Mouse (Mus musculus) CH12.LX (cell line): ENCODE results near the gene Plekhm3. TPM values are rescaled to one million over a fixed set of nuclear protein-coding genes. Genes with fewer than 3 reads are reported as not detected.

Experiments
- DNase-seq: peaks from one replicate; pipeline ENCODE4 v3.0.0-alpha.2; 2013; ENCODE audit errors: extremely low read depth
- H3K27ac ChIP-seq: 2 replicates; pipeline ENCODE4 v1.5.1; 2012; ENCODE audit warnings: low read depth, mild to moderate bottlenecking, control low read depth, moderate library complexity; ENCODE audit not compliant: insufficient read depth
- H3K27me3 ChIP-seq: replicated peaks from 2 replicates; pipeline ENCODE3; 2012; ENCODE audit warnings: inconsistent platforms
- H3K36me3 ChIP-seq, 2 experiments: replicated peaks in 1 of 2; 2 replicates each; pipeline versions ENCODE3 to v1.6.1; 2012; ENCODE audit warnings: inconsistent platforms in 1 of 2, low read length in 1 of 2, mild to moderate bottlenecking in 1 of 2, mixed read lengths in 1 of 2, moderate library complexity in 1 of 2; ENCODE audit not compliant: control insufficient read depth in 1 of 2, insufficient read depth in 1 of 2
- H3K4me1 ChIP-seq, 2 experiments: 2 replicates each; pipeline ENCODE4 v1.6.1; 2012; ENCODE audit warnings: inconsistent platforms in 1 of 2, moderate library complexity in 1 of 2; ENCODE audit not compliant: insufficient read depth in 2 of 2, control insufficient read depth in 1 of 2
- H3K4me2 ChIP-seq: 2 replicates; pipeline ENCODE4 v1.6.1; 2012; ENCODE audit warnings: low read depth, mild to moderate bottlenecking, control low read depth; ENCODE audit not compliant: poor library complexity, insufficient read depth, severe bottlenecking
- H3K4me3 ChIP-seq, 3 experiments: fragments of 150-350 bp in 1 of 3; sonication (generic) in 1 of 3; replicated peaks in 1 of 3; 2 replicates each; pipeline versions ENCODE3 to v1.5.1; 2011 to 2012; ENCODE audit warnings: low read depth in 2 of 3, low read length in 2 of 3, mild to moderate bottlenecking in 2 of 3, moderate library complexity in 2 of 3, control low read depth in 1 of 3, improper control_type of control experiment in 1 of 3, inconsistent platforms in 1 of 3, mixed read lengths in 1 of 3; ENCODE audit not compliant: poor library complexity in 1 of 3
- H3K79me2 ChIP-seq: replicated peaks from 2 replicates; pipeline ENCODE4 v1.6.1; 2012; ENCODE audit warnings: mild to moderate bottlenecking, moderate library complexity; ENCODE audit not compliant: control insufficient read depth, poor library complexity, insufficient read depth, severe bottlenecking; ENCODE audit errors: extremely low read depth
- H3K9ac ChIP-seq: 2 replicates; pipeline ENCODE4 v1.6.1; 2012; ENCODE audit warnings: low read depth, mild to moderate bottlenecking, control low read depth, moderate library complexity; ENCODE audit not compliant: insufficient read depth
- H3K9me3 ChIP-seq: replicated peaks from 2 replicates; pipeline ENCODE3; 2012; ENCODE audit warnings: low read length, inconsistent platforms, mixed read lengths
- BHLHE40 ChIP-seq: IDR thresholded peaks from 2 replicates; pipeline ENCODE4 v1.6.1; 2011; ENCODE audit warnings: mild to moderate bottlenecking, low read depth, low read length, improper control_type of control experiment
- CHD1 ChIP-seq: IDR thresholded peaks from 2 replicates; pipeline ENCODE4 v1.6.1; 2012; ENCODE audit warnings: low read depth, low read length, improper control_type of control experiment, inconsistent platforms
- CTCF ChIP-seq, 2 experiments: IDR thresholded peaks in 1 of 2; conservative IDR thresholded peaks in 1 of 2; 2 replicates each; pipeline ENCODE4 v1.5.1; 2011 to 2012; ENCODE audit warnings: low read depth in 2 of 2, low read length in 2 of 2, improper control_type of control experiment in 1 of 2, inconsistent platforms in 1 of 2, mild to moderate bottlenecking in 1 of 2, moderate library complexity in 1 of 2
- ELF1 ChIP-seq: IDR thresholded peaks from 2 replicates; pipeline ENCODE4 v1.6.1; 2014; ENCODE audit warnings: low read depth, mild to moderate bottlenecking, inconsistent platforms, low read length, improper control_type of control experiment
- ETS1 ChIP-seq: conservative IDR thresholded peaks from 2 replicates; pipeline ENCODE4 v1.6.1; 2012; ENCODE audit warnings: low read depth, mild to moderate bottlenecking, inconsistent platforms, low read length, improper control_type of control experiment, moderate library complexity
- JUND ChIP-seq: conservative IDR thresholded peaks from 2 replicates; pipeline ENCODE4 v1.6.1; 2011; ENCODE audit warnings: low read depth, low read length, improper control_type of control experiment
- KAT2A ChIP-seq: IDR thresholded peaks from 2 replicates; pipeline ENCODE4 v1.6.1; 2012; ENCODE audit warnings: low read length, improper control_type of control experiment, inconsistent platforms; ENCODE audit not compliant: insufficient replicate concordance
- MAFK ChIP-seq: IDR thresholded peaks from 2 replicates; pipeline ENCODE4 v1.6.1; 2011; ENCODE audit warnings: low read length, improper control_type of control experiment; ENCODE audit not compliant: insufficient replicate concordance
- MAX ChIP-seq: IDR thresholded peaks from 2 replicates; pipeline ENCODE4 v1.6.1; 2011; ENCODE audit warnings: low read length, improper control_type of control experiment
- MEF2A ChIP-seq: IDR thresholded peaks from 2 replicates; pipeline ENCODE4 v1.6.1; 2014; ENCODE audit warnings: low read depth, mild to moderate bottlenecking, inconsistent platforms, low read length, improper control_type of control experiment, borderline replicate concordance
- MYC ChIP-seq: IDR thresholded peaks from 2 replicates; pipeline ENCODE4 v1.6.1; 2011; ENCODE audit warnings: low read depth, mild to moderate bottlenecking, improper control_type of control experiment, low read length
- NRF1 ChIP-seq: IDR thresholded peaks from 2 replicates; pipeline ENCODE4 v1.6.1; 2014; ENCODE audit warnings: low read depth, mild to moderate bottlenecking, inconsistent platforms, low read length, improper control_type of control experiment, moderate library complexity
- PAX5 ChIP-seq: IDR thresholded peaks from 2 replicates; pipeline ENCODE4 v1.6.1; 2012; ENCODE audit warnings: low read length, inconsistent platforms, mixed read lengths
- POLR2AphosphoS2 ChIP-seq: IDR thresholded peaks from 2 replicates; pipeline ENCODE4 v1.6.1; 2011; ENCODE audit warnings: low read depth, low read length, improper control_type of control experiment
- RCOR1 ChIP-seq: conservative IDR thresholded peaks from 2 replicates; pipeline ENCODE4 v1.6.1; 2012; ENCODE audit warnings: low read depth, mild to moderate bottlenecking, inconsistent platforms, low read length, improper control_type of control experiment
- SIN3A ChIP-seq: IDR thresholded peaks from 2 replicates; pipeline ENCODE4 v1.6.1; 2012; ENCODE audit warnings: low read length, improper control_type of control experiment, inconsistent platforms
- TBP ChIP-seq: conservative IDR thresholded peaks from 2 replicates; pipeline ENCODE4 v1.6.1; 2011; ENCODE audit warnings: low read depth, low read length, improper control_type of control experiment
- TCF12 ChIP-seq: IDR thresholded peaks from 2 replicates; pipeline ENCODE4 v1.6.1; 2014; ENCODE audit warnings: low read depth, mild to moderate bottlenecking, inconsistent platforms, low read length, improper control_type of control experiment
- ZKSCAN1 ChIP-seq: IDR thresholded peaks from 2 replicates; pipeline ENCODE4 v1.6.1; 2012; ENCODE audit warnings: low read depth, inconsistent platforms, low read length, improper control_type of control experiment, borderline replicate concordance
- ZMIZ1 ChIP-seq: IDR thresholded peaks from 2 replicates; pipeline ENCODE4 v1.6.1; 2012; ENCODE audit warnings: low read depth, mild to moderate bottlenecking, inconsistent platforms, low read length, improper control_type of control experiment
- ZNF384 ChIP-seq: IDR thresholded peaks from 2 replicates; pipeline ENCODE4 v1.6.1; 2012; ENCODE audit warnings: low read depth, low read length, improper control_type of control experiment, inconsistent platforms
- dilution Hi-C: fragments of 300-500 bp; cut with MboI; formaldehyde crosslinking; loops from 2 replicates; pipeline ENCODE4 v1.14.3; 2020; ENCODE audit warnings: low sequenced_read_pairs; ENCODE audit not compliant: extremely low pct_unique_long_range_greater_than_20kb, extremely low pct_ligation_motif_present
- in situ Hi-C: fragments of 300-500 bp; cut with MboI; formaldehyde crosslinking; loops from 3 replicates; pipeline ENCODE4 v1.14.3; 2019; ENCODE audit warnings: low sequenced_read_pairs, low pct_ligation_motif_present, low pct_unique_long_range_greater_than_20kb, mixed read lengths
- polyA plus RNA-seq: library from polyadenylated mRNA; unstranded; fragments of >175 nt; gene quantifications from 2 replicates; pipeline ENCODE4 v1.2.1, GENCODE M21; 2012; ENCODE audit warnings: low read depth; ENCODE audit not compliant: insufficient read length
- total RNA-seq, 2 experiments: library from RNA; depleted of rRNA; stranded (reverse); fragments of 300-350 nt in 1 of 2; fragments of >200 nt in 1 of 2; gene quantifications; 2 replicates each; pipeline ENCODE4 v1.2.3; 2012 to 2014

Gene Plekhm3
- total and polyA plus RNA-seq, 3 experiments, result 9.9 to 14.1 (median 13.0) TPM

DNA sequence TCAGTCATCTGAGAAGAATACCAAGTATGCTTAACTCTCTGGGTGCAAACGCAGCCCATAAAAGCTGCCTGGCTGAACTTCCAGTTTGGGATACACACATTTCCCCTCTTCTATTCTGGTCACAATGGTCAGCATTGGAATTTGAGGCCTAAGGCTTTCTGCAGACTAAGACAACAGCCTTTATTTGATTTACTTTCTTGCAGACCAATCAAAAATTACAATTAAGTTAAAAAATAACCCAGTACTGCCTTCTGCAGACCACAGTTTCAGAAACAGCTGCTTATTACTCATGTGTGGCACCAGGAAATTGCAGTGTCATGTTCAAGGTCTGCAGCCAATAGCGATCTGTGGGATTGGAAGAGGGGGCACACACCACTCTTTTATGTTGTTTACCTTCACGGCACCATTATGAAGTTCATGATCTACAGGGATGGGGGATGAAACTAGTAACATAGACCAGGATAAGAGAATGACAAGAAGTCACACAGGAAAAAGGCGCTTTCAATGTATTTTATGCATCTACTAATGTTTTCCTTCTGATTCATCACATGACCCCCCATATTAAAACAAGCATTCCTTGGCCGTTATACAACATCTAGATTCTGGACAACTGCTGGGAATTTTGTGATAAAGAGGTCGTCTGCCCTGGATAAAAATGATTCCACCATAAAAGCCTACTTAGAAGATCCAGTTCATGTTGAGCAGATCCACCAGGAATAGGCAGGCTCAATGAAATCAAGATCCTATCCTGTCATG, 130.1 kb downstream of the Plekhm3 start:
- TF ChIP-seq TCF12 (no peak), MEF2A (no peak)
- peaks cover 0 to 11% of the 10 kb centered on the region in 2 experiments; a peak in 2 of 4 replicates for H3K4me1 ChIP-seq
- H3K4me2 ChIP-seq, result no peak overlapping the region
- H3K27ac ChIP-seq, result no peak overlapping the region
- no peaks in the 10 kb centered on the region for H3K27me3 ChIP-seq
- H3K36me3 ChIP-seq, result peaks cover 3 to 53% of the 10 kb centered on the region in 2 experiments
- H3K9me3 ChIP-seq, result no peaks in the 10 kb centered on the region
- H3K9ac ChIP-seq, result no peak overlapping the region
- dilution Hi-C loops, result no loop called here
- in situ Hi-C loops, result no loop called here
- DNase-seq, result no peak
- H3K79me2 ChIP-seq, result no peaks in the 10 kb centered on the region
- no peak overlapping the region for H3K4me3 ChIP-seq

- Histone ChIP-seq H3K9ac (no peak overlapping the region), H3K27ac (no peak overlapping the region), H3K36me3 (peaks cover 13 to 57% of the 10 kb centered on the region in 2 experiments), H3K27me3 (no peaks in the 10 kb centered on the region), H3K4me1 (peaks cover 0 to 11% of the 10 kb centered on the region in 2 experiments; a peak in 2 of 4 replicates)
- no peak for DNase-seq
- TF ChIP-seq ELF1 (no peak), TBP (no peak), POLR2AphosphoS2 (no peak), ETS1 (no peak), PAX5 (no peak), RCOR1 (no peak), MYC (no peak), KAT2A (no peak), JUND (no peak), CHD1 (no peak), MAFK (no peak), ZNF384 (no peak), TCF12 (no peak), ZKSCAN1 (no peak), MAX (no peak), CTCF (conservative IDR thresholded peaks at IDR 0.05 in 1 of 2, IDR thresholded peaks at IDR 0.05 in 1 of 2; ENCODE audit: low read depth in 2 of 2, low read length in 2 of 2) (no peak), ZMIZ1 (no peak), BHLHE40 (no peak), NRF1 (no peak), SIN3A (no peak)
- TF ChIP-seq, all 38 proteins: peak for 0
- Histone ChIP-seq H3K79me2 (no peaks in the 10 kb centered on the region), H3K4me2 (no peak overlapping the region), H3K9me3 (no peaks in the 10 kb centered on the region), H3K4me3 (no peak overlapping the region)
- in situ Hi-C loops, result no loop called here
- dilution Hi-C loops, result no loop called here
Observed at GRCm38 (mm10) chr1:64823564-64823963, 133.1 kb downstream of the Plekhm3 start.
